Mouse (Mus musculus) myocyte (in vitro differentiated cells): Measurements from ENCODE around the gene Setd3. TPM values are rescaled to one million over a fixed set of nuclear protein-coding genes. Genes with fewer than 3 reads are reported as not detected.

Source experiments
- H3K27me3 ChIP-seq: one replicate; pipeline ENCODE4 v1.6.1; 2011; ENCODE audit not compliant: control insufficient read depth, insufficient read depth, insufficient read length
- H3K36me3 ChIP-seq: one replicate; pipeline ENCODE4 v1.6.1; 2011; ENCODE audit not compliant: control insufficient read depth, insufficient read depth
- H3K4me2 ChIP-seq: one replicate; pipeline ENCODE4 v1.6.1; 2011; ENCODE audit warnings: low read depth, control low read depth
- H3K4me3 ChIP-seq: one replicate; pipeline ENCODE4 v1.5.1; 2011; ENCODE audit warnings: mild to moderate bottlenecking, control low read depth, moderate library complexity
- H3K79me2 ChIP-seq: one replicate; pipeline ENCODE4 v1.6.1; 2011; ENCODE audit not compliant: control insufficient read depth, insufficient read depth
- H3ac ChIP-seq: one replicate; pipeline ENCODE4 v1.6.1; 2011; ENCODE audit not compliant: control insufficient read depth, insufficient read length
- CEBPB ChIP-seq: IDR thresholded peaks from 2 replicates; pipeline ENCODE4 v1.6.1; 2011; ENCODE audit warnings: mild to moderate bottlenecking, moderate library complexity; ENCODE audit not compliant: poor library complexity, insufficient read depth, severe bottlenecking
- E2F4 ChIP-seq: IDR thresholded peaks from one replicate; pipeline ENCODE4 v1.6.1; 2011; ENCODE audit warnings: mild to moderate bottlenecking, control low read depth, moderate library complexity; ENCODE audit not compliant: insufficient read depth
- MAX ChIP-seq: IDR thresholded peaks from one replicate; pipeline ENCODE4 v1.6.1; 2011; ENCODE audit warnings: low read depth, mild to moderate bottlenecking, control low read depth
- MYOD1 ChIP-seq, 3 experiments: IDR thresholded peaks; one replicate each; pipeline ENCODE4 v1.6.1; 2011; ENCODE audit warnings: control low read depth in 2 of 3, low read depth in 2 of 3, mild to moderate bottlenecking in 2 of 3, moderate library complexity in 1 of 3; ENCODE audit not compliant: insufficient read length in 2 of 3, control insufficient read depth in 1 of 3
- MYOG ChIP-seq, 3 experiments: IDR thresholded peaks; one replicate each; pipeline ENCODE4 v1.6.1; 2011; ENCODE audit warnings: control low read depth in 2 of 3, low read depth in 2 of 3, mild to moderate bottlenecking in 2 of 3; ENCODE audit not compliant: insufficient read length in 2 of 3, control insufficient read depth in 1 of 3, insufficient read depth in 1 of 3
- POLR2A ChIP-seq: IDR thresholded peaks from one replicate; pipeline ENCODE4 v1.6.1; 2011; ENCODE audit warnings: low read depth, mild to moderate bottlenecking, control low read depth, moderate library complexity; ENCODE audit not compliant: insufficient read length
- POLR2AphosphoS2 ChIP-seq: IDR thresholded peaks from one replicate; pipeline ENCODE4 v1.6.1; 2011; ENCODE audit warnings: low read depth, control low read depth; ENCODE audit not compliant: insufficient read length
- REST ChIP-seq: IDR thresholded peaks from one replicate; pipeline ENCODE4 v1.6.1; 2011; ENCODE audit warnings: mild to moderate bottlenecking, control low read depth, moderate library complexity; ENCODE audit not compliant: insufficient read depth, insufficient read length
- SRF ChIP-seq: IDR thresholded peaks from one replicate; pipeline ENCODE4 v1.6.1; 2011; ENCODE audit warnings: low read depth; ENCODE audit not compliant: control insufficient read depth, insufficient read length
- TCF12 ChIP-seq: IDR thresholded peaks from one replicate; pipeline ENCODE4 v1.6.1; 2011; ENCODE audit warnings: mild to moderate bottlenecking, control low read depth; ENCODE audit not compliant: poor library complexity, insufficient read depth, severe bottlenecking
- TCF3 ChIP-seq: IDR thresholded peaks from one replicate; pipeline ENCODE4 v1.6.1; 2011; ENCODE audit warnings: low read depth, control low read depth; ENCODE audit not compliant: insufficient read length
- USF1 ChIP-seq: IDR thresholded peaks from one replicate; pipeline ENCODE4 v1.6.1; 2011; ENCODE audit warnings: low read depth, mild to moderate bottlenecking, control low read depth, moderate library complexity
- polyA plus RNA-seq: library from polyadenylated mRNA; unstranded; fragments of >200 nt; fragmentation: generic; extraction: Trizol; gene quantifications from one replicate; pipeline ENCODE4 v1.2.1, GENCODE M21; 2012; ENCODE audit warnings: missing spikeins

The Setd3 gene
- 54.0 TPM for polyA plus RNA-seq

DNA sequence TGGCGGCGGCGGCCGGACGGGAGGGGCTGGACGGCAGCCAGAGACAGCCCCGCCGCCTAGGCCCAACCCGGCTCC is at the start of gene Setd3:
Setd3 (minus strand) TSS at position 69 of the 75 bp plus-strand sequence.
- H3ac ChIP-seq: peak within 1 kb of the TSS; percentile 93

DNA sequence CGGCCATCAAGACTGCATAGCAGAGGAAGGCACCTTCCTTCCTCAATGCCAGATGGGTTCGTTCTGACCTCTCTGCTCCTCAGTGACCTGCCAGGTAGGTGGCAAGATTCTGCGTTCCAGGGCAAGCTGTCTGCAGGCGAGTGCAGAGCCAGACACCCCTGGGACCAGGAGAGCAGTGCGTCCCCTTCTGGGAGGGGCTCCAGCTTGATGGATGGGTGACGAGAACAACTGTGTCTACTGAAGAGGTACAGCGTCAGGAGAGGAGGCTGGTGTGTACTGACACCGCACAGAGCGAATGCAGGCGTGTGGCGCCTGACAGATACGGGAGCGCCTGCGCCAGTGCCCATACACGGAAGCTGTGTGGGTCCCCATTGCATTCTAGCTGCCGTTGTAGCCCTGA is 48.4 kb upstream of the Setd3 start:
- H3K79me2 ChIP-seq: no peaks in the 10 kb centered on the region
- TF ChIP-seq MAX (no peak), MYOG (IDR thresholded peaks at IDR 0.05; ENCODE audit: control insufficient read depth in 1 of 3, insufficient read depth in 1 of 3, insufficient read length in 2 of 3, low read depth in 2 of 3) (no peak), TCF12 (no peak), E2F4 (no peak), POLR2A (no peak), TCF3 (no peak), MYOD1 (IDR thresholded peaks at IDR 0.05; ENCODE audit: control insufficient read depth in 1 of 3, insufficient read length in 2 of 3, low read depth in 2 of 3) (no peak), SRF (no peak), POLR2AphosphoS2 (no peak), REST (no peak), CEBPB (no peak), USF1 (no peak)
- no peak overlapping the region for H3ac ChIP-seq
- H3K4me2 ChIP-seq: no peak overlapping the region
- H3K4me3 ChIP-seq: no peak overlapping the region
- no peaks in the 10 kb centered on the region for H3K27me3 ChIP-seq
- no peaks in the 10 kb centered on the region for H3K36me3 ChIP-seq

More for the DNA sequence above, at the start of gene Setd3:
- no peak for TF ChIP-seq MYOG (IDR thresholded peaks at IDR 0.05; ENCODE audit: control insufficient read depth in 1 of 3, insufficient read depth in 1 of 3, insufficient read length in 2 of 3, low read depth in 2 of 3)
- TF ChIP-seq TCF3: no peak
- no peak for TF ChIP-seq MYOD1 (IDR thresholded peaks at IDR 0.05; ENCODE audit: control insufficient read depth in 1 of 3, insufficient read length in 2 of 3, low read depth in 2 of 3)
- no peak for TF ChIP-seq USF1
- no peak for TF ChIP-seq TCF12
- TF ChIP-seq POLR2A: no peak
- TF ChIP-seq MAX: no peak
- no peak for TF ChIP-seq SRF
- TF ChIP-seq CEBPB: no peak
- no peak for TF ChIP-seq POLR2AphosphoS2
- no peak for TF ChIP-seq E2F4
- TF ChIP-seq REST: no peak
- Histone ChIP-seq H3K79me2 (peaks cover 88% of the 10 kb centered on the region), H3K36me3 (peaks cover 12% of the 10 kb centered on the region), H3K27me3 (no peaks in the 10 kb centered on the region), H3K4me2 (peak within 1 kb of the TSS; percentile 87), H3K4me3 (peak within 1 kb of the TSS; percentile 63)

DNA sequence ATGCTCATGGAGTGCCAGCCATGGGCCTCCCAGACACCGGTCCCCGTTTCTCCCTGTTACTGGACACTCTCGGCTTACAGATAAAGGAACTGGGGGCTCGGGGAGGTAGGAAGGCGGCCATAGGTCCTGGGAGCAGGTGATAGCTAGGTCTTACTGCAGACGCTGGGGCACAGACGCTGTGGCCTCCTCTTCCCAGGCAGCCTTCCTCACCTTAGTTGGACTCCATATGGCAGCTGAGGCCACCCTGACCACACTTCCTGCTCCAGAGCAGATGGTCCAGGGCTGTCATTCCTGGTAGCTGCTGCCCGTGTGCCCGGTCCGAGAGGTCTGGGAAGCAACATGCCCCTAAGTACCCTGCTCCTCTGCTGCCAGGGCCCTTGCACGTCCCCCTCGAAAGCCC is 47.8 kb upstream of the Setd3 start:
- TF ChIP-seq CEBPB (no peak), TCF3 (no peak), USF1 (no peak), MYOD1 (IDR thresholded peaks at IDR 0.05; ENCODE audit: control insufficient read depth in 1 of 3, insufficient read length in 2 of 3, low read depth in 2 of 3) (no peak), POLR2AphosphoS2 (no peak), E2F4 (no peak), MAX (no peak), REST (no peak), TCF12 (no peak), POLR2A (no peak), SRF (no peak), MYOG (IDR thresholded peaks at IDR 0.05; ENCODE audit: control insufficient read depth in 1 of 3, insufficient read depth in 1 of 3, insufficient read length in 2 of 3, low read depth in 2 of 3) (no peak)
- Histone ChIP-seq H3K4me3 (no peak overlapping the region), H3K4me2 (no peak overlapping the region), H3K27me3 (no peaks in the 10 kb centered on the region), H3K36me3 (no peaks in the 10 kb centered on the region), H3K79me2 (no peaks in the 10 kb centered on the region), H3ac (no peak overlapping the region)

GRCm38 (mm10) chr12:108226216-108226615 is 47.1 kb upstream of the Setd3 start:
- Histone ChIP-seq H3ac (no peak overlapping the region), H3K27me3 (no peaks in the 10 kb centered on the region), H3K4me3 (no peak overlapping the region), H3K4me2 (no peak overlapping the region), H3K79me2 (no peaks in the 10 kb centered on the region), H3K36me3 (no peaks in the 10 kb centered on the region)
- TF ChIP-seq REST (no peak), TCF3 (no peak), USF1 (no peak), CEBPB (no peak), MAX (no peak), TCF12 (no peak), POLR2A (no peak), SRF (no peak), MYOD1 (IDR thresholded peaks at IDR 0.05; ENCODE audit: control insufficient read depth in 1 of 3, insufficient read length in 2 of 3, low read depth in 2 of 3) (no peak), MYOG (IDR thresholded peaks at IDR 0.05; ENCODE audit: control insufficient read depth in 1 of 3, insufficient read depth in 1 of 3, insufficient read length in 2 of 3, low read depth in 2 of 3) (no peak), E2F4 (no peak), POLR2AphosphoS2 (no peak)

- TF ChIP-seq TCF3 (no peak), TCF12 (no peak), CEBPB (no peak), E2F4 (no peak)
- Histone ChIP-seq H3ac (no peak overlapping the region), H3K79me2 (no peaks in the 10 kb centered on the region), H3K4me3 (no peak overlapping the region), H3K4me2 (no peak overlapping the region), H3K27me3 (no peaks in the 10 kb centered on the region), H3K36me3 (no peaks in the 10 kb centered on the region)
These were observed 46.7 kb upstream of the Setd3 start for GRCm38 (mm10) chr12:108225781-108226180.
